Mouse (Mus musculus) gastrocnemius, postnatal 4 days (tissue): ENCODE data around the gene Stap2. TPM values are rescaled to one million over a fixed set of nuclear protein-coding genes. Genes with fewer than 3 reads are reported as not detected.

Experiments
- DNase-seq, 2 experiments: peaks; one replicate each; pipeline ENCODE4 v3.0.0; 2021 to 2022; ENCODE audit warnings: low spot score in 2 of 2, mixed read lengths in 2 of 2
- total RNA-seq, 2 experiments: library from RNA; stranded (reverse); gene quantifications; 2 replicates each; pipeline ENCODE4 v1.2.3; 2021

Gene Stap2
- total RNA-seq, 2 experiments from 2014 or later = 7.0 TPM

- DNase-seq = no peak
Measured at GRCm38 (mm10) chr17:56026303-56026702, 20.9 kb upstream of the Stap2 start.

- no peak for DNase-seq
Measured at GRCm38 (mm10) chr17:56024931-56025330, 19.5 kb upstream of the Stap2 start.

GRCm38 (mm10) chr17:56024476-56024875, 19.1 kb upstream of the Stap2 start:
- no peak for DNase-seq

GRCm38 (mm10) chr17:56023386-56023785, 18.0 kb upstream of the Stap2 start:
- no peak for DNase-seq

GRCm38 (mm10) chr17:56022989-56023290, 17.6 kb upstream of the Stap2 start:
- DNase-seq = no peak

GRCm38 (mm10) chr17:56022131-56022988, 17.0 kb upstream of the Stap2 start:
- DNase-seq = no peak

GRCm38 (mm10) chr17:56021161-56021910, 16.0 kb upstream of the Stap2 start:
- no peak for DNase-seq

GRCm38 (mm10) chr17:56020400-56021084, 15.2 kb upstream of the Stap2 start:
- no peak for DNase-seq

- no peak for DNase-seq
Measured at GRCm38 (mm10) chr17:56018347-56019131, 13.2 kb upstream of the Stap2 start.

- no peak for DNase-seq
Measured at GRCm38 (mm10) chr17:56017848-56018247, 12.5 kb upstream of the Stap2 start.

- DNase-seq = no peak
Measured at GRCm38 (mm10) chr17:56016793-56017785, 11.7 kb upstream of the Stap2 start.

- DNase-seq = no peak
Measured at GRCm38 (mm10) chr17:56016382-56016781, 11.0 kb upstream of the Stap2 start.

- DNase-seq = no peak
Measured at GRCm38 (mm10) chr17:56015293-56015692, 9.9 kb upstream of the Stap2 start.

- DNase-seq = no peak
Measured at GRCm38 (mm10) chr17:56011441-56011840, 6.1 kb upstream of the Stap2 start.

- peak; percentile 71 to 77 for DNase-seq
Measured at GRCm38 (mm10) chr17:56010681-56011080, 5.3 kb upstream of the Stap2 start.

- no peak for DNase-seq
Measured at GRCm38 (mm10) chr17:56010255-56010654, 4.9 kb upstream of the Stap2 start.

- no peak for DNase-seq
Measured at GRCm38 (mm10) chr17:56009962-56010240, 4.5 kb upstream of the Stap2 start.

- DNase-seq = peak; percentile 79 to 89
Measured at GRCm38 (mm10) chr17:56009088-56009961, 3.9 kb upstream of the Stap2 start.
